Mouse (Mus musculus) limb, embryonic 11.5 days (tissue): Measurements from ENCODE around the gene Mtfr1l. TPM values are rescaled to one million over a fixed set of nuclear protein-coding genes. Genes with fewer than 3 reads are reported as not detected.
A peak's percentile ranks its signal among the peaks of the same experiment; 100 is the strongest.
"Not testable (repeated sequence)": the region's sequence is repeated elsewhere in the genome, so short reads cannot be mapped to it uniquely, and the experiment has no call there.

Experiments
- ATAC-seq: fragments of 200-750 bp; cut with Nextera tagmentation; 2 replicates; pipeline ENCODE4 v1.8.0; 2017; ENCODE audit warnings: low read depth; ENCODE audit not compliant: insufficient number of reproducible peaks, low FRiP score, low TSS enrichment
- DNase-seq: peaks from one replicate; pipeline ENCODE4 v3.0.0-alpha.2; 2015; ENCODE audit warnings: low spot score
- H3K27ac ChIP-seq: fragments of 300-500 bp; sonication (generic); replicated peaks from 2 replicates; pipeline ENCODE4 v1.5.1; 2014; ENCODE audit warnings: low read depth, mild to moderate bottlenecking, low read length
- H3K27me3 ChIP-seq: fragments of 300-500 bp; sonication (generic); 2 replicates; pipeline ENCODE4 v1.6.1; 2014; ENCODE audit warnings: mild to moderate bottlenecking, low read length, mixed read lengths; ENCODE audit not compliant: control insufficient read depth, insufficient read depth
- H3K36me3 ChIP-seq: fragments of 300-500 bp; sonication (generic); 2 replicates; pipeline ENCODE4 v1.6.1; 2014; ENCODE audit warnings: mild to moderate bottlenecking, low read length, moderate library complexity, mixed read lengths; ENCODE audit not compliant: control insufficient read depth, insufficient read depth
- H3K4me1 ChIP-seq: fragments of 300-500 bp; sonication (generic); 2 replicates; pipeline ENCODE4 v1.6.1; 2014; ENCODE audit warnings: low read length, mixed read lengths; ENCODE audit not compliant: control insufficient read depth, insufficient read depth
- H3K4me2 ChIP-seq: fragments of 300-500 bp; sonication (generic); 2 replicates; pipeline ENCODE4 v1.6.1; 2014; ENCODE audit warnings: low read depth, mild to moderate bottlenecking, moderate library complexity; ENCODE audit not compliant: severe bottlenecking
- H3K4me3 ChIP-seq: fragments of 300-500 bp; sonication (generic); 2 replicates; pipeline ENCODE4 v1.5.1; 2014; ENCODE audit warnings: low read depth, low read length
- H3K9ac ChIP-seq: fragments of 300-500 bp; sonication (generic); 2 replicates; pipeline ENCODE4 v1.6.1; 2014; ENCODE audit warnings: mild to moderate bottlenecking, low read length
- H3K9me3 ChIP-seq: fragments of 300-500 bp; sonication (generic); 2 replicates; pipeline ENCODE4 v1.6.1; 2016; ENCODE audit warnings: low read length; ENCODE audit not compliant: control insufficient read depth
- WGBS: fragments of 180-500 bp; shearing (Covaris S2); extraction: QIAGEN DNeasy Blood & Tissue Kit; methylation state at CpG from one replicate; pipeline ENCODE4 v1.1.7; 2014; 5-methylcytosine and 5-hydroxymethylcytosine counted together
- polyA plus RNA-seq: library from polyadenylated mRNA; unstranded; fragments of >200 nt; fragmentation: Nextera tagmentation; extraction: Ambion mirVana; gene quantifications from 2 replicates; pipeline ENCODE4 v1.2.1, GENCODE M21; 2014

The Mtfr1l gene
- polyA plus RNA-seq, 1 experiment from 2014 or later = 121 TPM

DNA sequence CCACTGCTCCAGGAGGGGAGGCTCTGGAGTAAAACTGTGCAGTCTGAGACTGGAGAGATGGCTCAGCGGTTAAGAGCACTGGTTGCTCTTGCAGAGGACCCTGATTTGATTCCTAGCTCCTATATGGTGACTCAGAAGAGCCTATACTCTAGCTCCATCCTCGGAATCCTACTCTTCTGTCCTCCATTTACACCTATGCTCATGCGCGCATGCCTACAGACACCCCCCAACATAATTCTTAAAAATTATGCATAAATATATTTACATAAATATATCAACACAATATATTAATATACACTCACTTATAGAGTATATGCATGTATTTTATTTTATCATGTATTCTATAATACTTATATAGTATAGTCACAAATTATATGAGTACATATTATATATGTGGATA lies 24.8 kb downstream of the Mtfr1l start:
- Histone ChIP-seq H3K27ac (no peak overlapping the region; the same call in 1 of the 2 replicates), H3K4me2 (no peak overlapping the region), H3K4me1 (peaks cover 4% of the 10 kb centered on the region; the same call in 1 of the 2 replicates), H3K4me3 (no peak overlapping the region), H3K36me3 (no peaks in the 10 kb centered on the region; the same call in 1 of the 2 replicates), H3K9me3 (no peaks in the 10 kb centered on the region), H3K27me3 (no peaks in the 10 kb centered on the region), H3K9ac (no peak overlapping the region)
- 78% methylated on average over 4 of the region's 4 CpGs for WGBS
- peak; percentile 24; the same call in 1 of the 2 replicates for ATAC-seq
- DNase-seq = no peak

GRCm38 (mm10) chr4:134506713-134507112 lies 28.5 kb downstream of the Mtfr1l start:
- H3K4me1 ChIP-seq = peaks cover 2% of the 10 kb centered on the region; the same call in 1 of the 2 replicates
- WGBS = 88% methylated on average over 19 of the region's 19 CpGs
- no peak overlapping the region for H3K4me2 ChIP-seq
- no peak overlapping the region for H3K4me3 ChIP-seq
- no peaks in the 10 kb centered on the region for H3K27me3 ChIP-seq
- H3K27ac ChIP-seq = no peak overlapping the region
- no peaks in the 10 kb centered on the region for H3K9me3 ChIP-seq
- no peaks in the 10 kb centered on the region for H3K36me3 ChIP-seq
- H3K9ac ChIP-seq = no peak overlapping the region
- DNase-seq (no peak), ATAC-seq (no peak)

DNA sequence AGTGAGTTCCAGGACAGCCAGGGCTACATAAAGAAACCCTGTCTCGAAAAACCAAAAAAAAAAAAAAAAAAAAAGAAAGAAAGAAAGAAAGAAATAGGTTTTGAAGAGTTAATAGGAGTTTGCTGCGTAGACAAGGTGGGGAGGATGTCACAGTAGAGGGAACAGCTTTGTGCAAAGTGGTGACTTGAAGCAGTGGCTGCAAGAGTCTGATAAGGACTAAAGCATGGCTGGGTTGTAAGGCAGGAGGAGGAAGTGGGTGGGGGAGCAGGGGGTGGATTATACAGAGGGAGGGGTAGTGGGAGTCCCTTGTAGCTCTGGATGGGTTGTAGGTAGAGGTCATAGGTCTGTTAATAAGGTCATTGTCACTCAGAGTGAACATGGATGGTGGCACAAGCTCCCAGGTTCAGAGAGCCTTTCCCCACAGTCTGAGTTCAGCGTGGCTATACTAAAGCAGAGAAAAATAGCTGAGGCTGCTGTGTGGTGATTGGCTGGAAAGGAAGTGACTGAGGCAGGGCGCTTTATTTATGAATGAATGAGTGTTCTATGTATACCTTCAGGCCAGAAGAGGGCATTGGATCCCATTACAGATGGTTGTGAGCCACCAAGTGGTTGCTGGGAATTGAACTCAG lies 29.1 kb downstream of the Mtfr1l start:
- no peak overlapping the region for H3K4me3 ChIP-seq
- DNase-seq (no peak), ATAC-seq (no peak)
- no peak overlapping the region for H3K27ac ChIP-seq
- no peaks in the 10 kb centered on the region for H3K4me1 ChIP-seq
- 76% methylated on average over 3 of the region's 4 CpGs for WGBS
- H3K36me3 ChIP-seq = no peaks in the 10 kb centered on the region
- no peaks in the 10 kb centered on the region for H3K9me3 ChIP-seq
- no peak overlapping the region for H3K4me2 ChIP-seq
- H3K9ac ChIP-seq = no peak overlapping the region
- no peaks in the 10 kb centered on the region for H3K27me3 ChIP-seq

DNA sequence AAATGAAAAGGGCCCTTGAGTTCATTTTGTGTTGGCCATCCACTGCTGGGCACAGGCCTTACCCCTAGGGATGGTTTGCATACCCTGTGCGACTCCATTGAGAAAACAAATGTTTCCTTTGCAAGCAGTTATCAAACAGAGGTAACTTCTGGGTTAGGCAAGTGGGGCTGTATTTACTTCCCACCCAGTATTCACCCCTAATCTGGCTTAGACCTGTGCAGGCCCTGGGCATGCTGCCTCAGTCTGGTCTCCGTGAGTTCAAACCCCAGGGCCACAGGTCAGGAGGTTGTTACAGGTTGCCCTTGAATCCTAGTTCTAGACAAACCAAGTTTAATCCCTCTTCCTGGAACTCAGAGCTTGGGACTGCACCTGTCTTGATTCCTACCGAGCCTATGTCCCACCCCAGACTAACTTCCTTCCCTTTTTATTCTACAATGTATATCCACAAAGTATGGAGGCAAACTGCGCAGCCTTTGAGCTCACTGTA lies 29.8 kb downstream of the Mtfr1l start:
- Histone ChIP-seq H3K9ac (no peak overlapping the region), H3K4me2 (no peak overlapping the region), H3K36me3 (no peaks in the 10 kb centered on the region), H3K4me3 (no peak overlapping the region), H3K9me3 (no peaks in the 10 kb centered on the region), H3K27me3 (no peaks in the 10 kb centered on the region), H3K27ac (no peak overlapping the region), H3K4me1 (no peaks in the 10 kb centered on the region)
- WGBS = 85% methylated on average over 4 of the region's 4 CpGs
- DNase-seq (no peak), ATAC-seq (no peak)

DNA sequence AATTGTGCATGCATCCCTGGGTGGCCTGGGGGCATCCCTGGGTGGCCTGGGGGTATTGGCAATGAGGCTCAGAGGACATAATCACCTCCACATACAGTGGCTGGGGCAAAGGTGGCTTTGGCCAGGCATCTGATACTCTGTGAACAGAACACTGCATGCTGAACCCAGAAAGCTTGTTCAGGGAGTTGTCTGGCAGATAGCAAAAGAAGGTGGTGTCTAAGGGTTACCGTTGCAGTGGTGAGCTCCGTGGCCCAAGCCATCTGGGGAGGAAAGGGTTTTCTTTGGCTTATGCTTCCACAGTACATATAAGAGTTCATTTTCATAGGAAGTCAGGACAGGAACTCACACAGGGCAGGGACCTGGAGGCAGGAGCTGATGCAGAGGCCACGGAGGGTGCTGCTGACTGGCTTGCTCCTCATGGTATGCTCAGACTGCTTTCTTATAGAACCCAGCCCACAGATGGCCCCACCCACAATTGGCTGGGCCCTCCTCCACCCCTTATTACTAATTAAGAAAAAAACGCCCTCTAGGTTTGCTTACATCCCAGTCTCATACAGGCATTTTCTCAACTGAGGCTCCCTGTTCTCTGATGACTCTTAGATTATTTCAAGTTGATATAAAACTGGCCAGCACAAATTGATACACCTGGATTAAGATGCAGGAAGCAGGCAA lies 31.4 kb downstream of the Mtfr1l start:
- Histone ChIP-seq H3K9me3 (no peaks in the 10 kb centered on the region), H3K4me1 (no peaks in the 10 kb centered on the region), H3K27ac (no peak overlapping the region), H3K9ac (no peak overlapping the region), H3K4me2 (no peak overlapping the region), H3K27me3 (no peaks in the 10 kb centered on the region), H3K4me3 (no peak overlapping the region), H3K36me3 (no peaks in the 10 kb centered on the region; the same call in 1 of the 2 replicates)
- ATAC-seq (no peak), DNase-seq (no peak)
- WGBS = 80% methylated on average over 4 of the region's 4 CpGs

GRCm38 (mm10) chr4:134501095-134501494 lies 34.1 kb downstream of the Mtfr1l start:
- DNase-seq = no peak
- WGBS = 93% methylated on average over 6 of the region's 6 CpGs
- no peak overlapping the region for H3K9ac ChIP-seq
- no peaks in the 10 kb centered on the region for H3K9me3 ChIP-seq
- H3K36me3 ChIP-seq = no peaks in the 10 kb centered on the region; the same call in 1 of the 2 replicates
- H3K4me2 ChIP-seq = no peak overlapping the region
- no peak for ATAC-seq
- H3K27ac ChIP-seq = no peak overlapping the region
- H3K4me1 ChIP-seq = 0 out of 2 replicates have a peak, but pooled peaks cover 10% of the 10 kb centered on the region
- no peak overlapping the region for H3K4me3 ChIP-seq
- H3K27me3 ChIP-seq = 0 out of 2 replicates have a peak, but pooled peaks cover 2% of the 10 kb centered on the region

- 86% methylated on average over 6 of the region's 6 CpGs for WGBS
Measured at GRCm38 (mm10) chr4:134498983-134499382, 36.2 kb downstream of the Mtfr1l start.

GRCm38 (mm10) chr4:134497986-134498731 lies 37.0 kb downstream of the Mtfr1l start:
- Histone ChIP-seq H3K9ac (no peak overlapping the region), H3K27ac (no peak overlapping the region), H3K4me2 (no peak overlapping the region), H3K4me3 (no peak overlapping the region), H3K4me1 (0 out of 2 replicates have a peak, but pooled peaks cover 10% of the 10 kb centered on the region), H3K36me3 (no peaks in the 10 kb centered on the region; the same call in 1 of the 2 replicates), H3K9me3 (no peaks in the 10 kb centered on the region), H3K27me3 (0 out of 2 replicates have a peak, but pooled peaks cover 2% of the 10 kb centered on the region)
- DNase-seq (no peak), ATAC-seq (no peak)
- 84% methylated on average over 12 of the region's 12 CpGs for WGBS

More at GRCm38 (mm10) chr4:134498983-134499382, 36.2 kb downstream of the Mtfr1l start:
- not testable (repeated sequence) for H3K9me3 ChIP-seq, H3K36me3 ChIP-seq, H3K4me2 ChIP-seq, H3K27ac ChIP-seq, H3K27me3 ChIP-seq, ATAC-seq, H3K9ac ChIP-seq, H3K4me3 ChIP-seq, DNase-seq
- H3K4me1 ChIP-seq = 0 out of 2 replicates have a peak, but pooled peaks cover 10% of the 10 kb centered on the region
